Mouse (Mus musculus) neural tube, embryonic 14.5 days (tissue): Measurements from ENCODE around the gene Gm38394. TPM values are rescaled to one million over a fixed set of nuclear protein-coding genes. Genes with fewer than 3 reads are reported as not detected.

Experiments used
- ATAC-seq: fragments of 200-750 bp; cut with Nextera tagmentation; 2 replicates; pipeline ENCODE4 v1.8.0; 2017; ENCODE audit warnings: low read depth, mild to moderate bottlenecking, moderate TSS enrichment, moderate library complexity
- H3K27ac ChIP-seq: fragments of 300-500 bp; sonication (generic); 2 replicates; pipeline ENCODE4 v1.5.1; 2014; ENCODE audit warnings: low read depth, mild to moderate bottlenecking, control low read depth, low read length, moderate library complexity, mixed read lengths
- H3K27me3 ChIP-seq: fragments of 300-500 bp; sonication (generic); 2 replicates; pipeline ENCODE4 v1.6.1; 2014; ENCODE audit warnings: low read length; ENCODE audit not compliant: control insufficient read depth, insufficient read depth
- H3K36me3 ChIP-seq: fragments of 300-500 bp; sonication (generic); 2 replicates; pipeline ENCODE4 v1.6.1; 2014; ENCODE audit warnings: low read length, mixed read lengths; ENCODE audit not compliant: control insufficient read depth, insufficient read depth
- H3K4me1 ChIP-seq: fragments of 300-500 bp; sonication (generic); 2 replicates; pipeline ENCODE4 v1.6.1; 2014; ENCODE audit warnings: low read length; ENCODE audit not compliant: control insufficient read depth, insufficient read depth
- H3K4me2 ChIP-seq: fragments of 300-500 bp; sonication (generic); 2 replicates; pipeline ENCODE4 v1.6.1; 2014; ENCODE audit warnings: mild to moderate bottlenecking, low read depth, low read length, control low read depth
- H3K4me3 ChIP-seq: fragments of 300-500 bp; sonication (generic); 2 replicates; pipeline ENCODE4 v1.5.1; 2014; ENCODE audit warnings: low read depth, low read length, control low read depth, mixed read lengths
- H3K9ac ChIP-seq: fragments of 300-500 bp; sonication (generic); replicated peaks from 2 replicates; pipeline ENCODE4 v1.6.1; 2014; ENCODE audit warnings: low read depth, mild to moderate bottlenecking, control low read depth, low read length, mixed read lengths
- H3K9me3 ChIP-seq: fragments of 300-500 bp; sonication (generic); 2 replicates; pipeline ENCODE4 v1.6.1; 2016; ENCODE audit warnings: low read length; ENCODE audit not compliant: control insufficient read depth
- WGBS: fragments of 180-500 bp; shearing (Covaris S2); extraction: QIAGEN DNeasy Blood & Tissue Kit; methylation state at CpG from one replicate; pipeline ENCODE4 v1.1.7; 2014; 5-methylcytosine and 5-hydroxymethylcytosine counted together
- polyA plus RNA-seq: library from polyadenylated mRNA; unstranded; fragments of >200 nt; fragmentation: Nextera tagmentation; extraction: Ambion mirVana; gene quantifications from 2 replicates; pipeline ENCODE4 v1.2.1, GENCODE M21; 2014

Gene Gm38394
- polyA plus RNA-seq, 1 experiment from 2014 or later, result 5.9 TPM

DNA sequence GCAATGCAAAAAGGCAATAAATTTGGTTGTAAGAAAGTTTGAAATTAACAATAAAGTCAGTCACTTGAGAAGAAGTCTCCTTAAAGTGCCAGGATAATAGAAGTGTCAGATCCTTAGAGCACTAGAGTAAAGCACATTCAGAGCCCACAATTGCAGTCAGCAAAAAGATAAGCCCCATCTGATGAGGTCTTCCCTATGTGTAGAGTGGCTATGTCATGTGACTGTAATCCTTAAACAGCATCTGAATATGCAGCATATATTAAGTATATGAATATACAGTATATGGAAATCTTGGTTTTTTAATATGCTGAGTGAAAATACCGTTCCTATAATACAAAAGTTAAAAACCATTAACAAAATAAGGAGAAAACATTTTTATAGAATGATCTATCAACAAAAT, 8.1 kb downstream of the Gm38394 start:
- Histone ChIP-seq H3K4me2 (no peak overlapping the region), H3K27me3 (no peaks in the 10 kb centered on the region), H3K4me3 (no peak overlapping the region), H3K9me3 (no peaks in the 10 kb centered on the region), H3K4me1 (peaks cover 16% of the 10 kb centered on the region), H3K9ac (no peak overlapping the region), H3K36me3 (peaks cover 3% of the 10 kb centered on the region; the same call in 1 of the 2 replicates), H3K27ac (no peak overlapping the region)
- 96% methylated on average over 1 of the region's 1 CpGs for WGBS
- ATAC-seq, result no peak

DNA sequence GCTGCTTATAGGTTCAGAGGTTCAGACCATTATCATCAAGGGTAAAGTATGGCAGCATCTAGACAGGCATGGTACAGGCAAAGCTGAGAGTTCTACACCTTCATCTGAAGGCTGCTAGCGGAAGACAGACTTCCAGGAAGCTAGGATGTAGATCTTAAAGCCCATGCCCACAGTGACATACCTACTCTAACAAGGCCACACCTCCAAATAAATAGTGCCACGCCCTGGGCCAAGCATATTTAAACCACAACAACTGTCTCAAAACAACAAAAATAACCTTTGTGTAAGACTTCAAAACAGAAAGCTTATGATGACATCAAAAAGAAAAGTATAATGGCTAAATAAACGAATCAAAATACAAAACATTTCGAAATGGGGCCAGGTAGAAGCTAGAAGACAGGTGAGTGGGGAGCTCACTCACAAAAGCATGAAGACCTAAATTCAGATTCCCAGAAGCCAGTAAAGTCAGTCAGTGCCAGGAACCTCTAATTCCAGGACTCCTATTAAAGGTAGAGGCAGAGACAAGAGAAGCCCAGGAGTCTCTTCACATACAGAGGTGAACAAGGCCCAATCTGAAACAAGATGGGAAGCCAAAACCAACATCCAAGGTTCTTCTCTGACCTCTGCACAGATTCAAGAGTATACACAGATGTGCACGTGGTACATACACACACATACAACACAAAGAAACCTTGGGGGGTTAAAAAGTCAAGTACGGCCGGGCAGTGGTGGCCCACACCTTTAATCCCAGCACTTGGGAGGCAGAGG, 10.6 kb downstream of the Gm38394 start:
- H3K9me3 ChIP-seq, result no peaks in the 10 kb centered on the region
- H3K27me3 ChIP-seq, result no peaks in the 10 kb centered on the region
- H3K4me1 ChIP-seq, result peaks cover 2% of the 10 kb centered on the region; the same call in 1 of the 2 replicates
- no peak for ATAC-seq
- H3K4me3 ChIP-seq, result no peak overlapping the region
- H3K9ac ChIP-seq, result no peak overlapping the region
- H3K4me2 ChIP-seq, result no peak overlapping the region
- WGBS, result 97% methylated on average over 7 of the region's 7 CpGs
- peaks cover 9% of the 10 kb centered on the region for H3K36me3 ChIP-seq
- H3K27ac ChIP-seq, result no peak overlapping the region

DNA sequence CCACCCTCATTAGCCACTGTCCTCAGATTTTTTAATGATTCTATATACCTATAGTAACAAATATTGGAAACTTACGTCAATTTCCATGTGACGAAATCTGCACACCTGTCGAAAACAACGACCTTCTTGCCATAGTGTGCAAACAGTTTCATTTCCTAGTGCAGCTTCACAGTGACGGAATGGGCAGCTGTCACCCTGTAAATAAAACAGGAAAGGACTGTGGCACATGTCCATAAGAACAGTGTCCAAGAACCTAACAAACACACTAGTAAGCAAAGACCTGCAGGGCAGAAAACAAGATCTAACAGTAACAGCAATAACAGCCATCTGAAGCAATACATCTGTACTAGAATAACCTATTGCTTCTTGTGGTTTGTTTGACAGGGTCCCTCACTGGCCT, 15.5 kb downstream of the Gm38394 start:
- no peak overlapping the region for H3K9ac ChIP-seq

DNA sequence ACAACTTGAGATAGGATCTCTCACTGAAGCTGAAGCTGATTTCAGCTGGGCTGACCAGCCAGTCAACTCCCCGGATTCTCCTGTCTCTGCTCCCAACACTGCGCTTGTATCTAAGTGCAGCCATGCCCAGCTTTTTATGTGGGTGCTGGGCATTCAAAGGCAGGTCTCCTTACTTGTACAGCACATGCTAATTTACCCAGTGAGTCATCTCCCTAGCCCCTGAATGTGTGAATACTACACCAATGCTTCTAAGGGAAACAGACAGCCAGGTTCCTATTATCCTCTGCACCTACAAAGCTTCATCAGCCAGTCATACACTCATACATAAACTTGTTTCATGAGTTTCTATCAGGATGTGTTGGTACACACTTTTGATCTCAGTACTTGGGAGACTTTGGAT, 20.0 kb downstream of the Gm38394 start:
- Histone ChIP-seq H3K4me3 (no peak overlapping the region), H3K9me3 (no peaks in the 10 kb centered on the region), H3K27me3 (no peaks in the 10 kb centered on the region), H3K36me3 (peaks cover 81% of the 10 kb centered on the region), H3K4me2 (no peak overlapping the region), H3K9ac (no peak overlapping the region), H3K27ac (no peak overlapping the region), H3K4me1 (no peaks in the 10 kb centered on the region)
- ATAC-seq, result no peak
- 90% methylated on average over 2 of the region's 2 CpGs for WGBS

More for the DNA sequence above, 15.5 kb downstream of the Gm38394 start:
- H3K4me1 ChIP-seq, result no peaks in the 10 kb centered on the region
- WGBS, result 95% methylated on average over 5 of the region's 5 CpGs
- no peak for ATAC-seq
- peaks cover 44% of the 10 kb centered on the region for H3K36me3 ChIP-seq
- no peaks in the 10 kb centered on the region for H3K27me3 ChIP-seq
- H3K4me2 ChIP-seq, result no peak overlapping the region
- H3K9me3 ChIP-seq, result no peaks in the 10 kb centered on the region
- no peak overlapping the region for H3K27ac ChIP-seq
- no peak overlapping the region for H3K4me3 ChIP-seq

DNA sequence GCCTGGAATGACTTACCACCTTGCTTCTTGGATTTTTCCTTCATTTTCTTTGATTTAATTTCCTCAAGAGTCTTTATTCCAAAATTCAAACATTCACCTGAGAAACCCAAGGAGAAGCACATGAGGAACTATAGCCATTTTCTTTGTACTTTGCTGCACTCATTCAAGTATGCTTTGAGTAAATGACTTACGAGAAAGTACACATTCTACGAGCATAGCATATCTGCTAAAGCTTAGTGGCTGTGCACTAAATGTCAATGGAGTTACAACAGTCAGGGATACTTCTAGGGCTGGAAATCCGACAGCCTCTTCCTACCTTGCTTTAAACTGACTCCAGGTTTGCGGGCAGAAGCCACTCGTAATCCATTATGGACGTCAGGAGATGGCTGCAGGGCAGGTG, 22.6 kb downstream of the Gm38394 start:
- Histone ChIP-seq H3K4me2 (no peak overlapping the region), H3K27ac (no peak overlapping the region), H3K9ac (no peak overlapping the region), H3K36me3 (peaks cover 76% of the 10 kb centered on the region), H3K27me3 (no peaks in the 10 kb centered on the region), H3K9me3 (no peaks in the 10 kb centered on the region), H3K4me1 (no peaks in the 10 kb centered on the region), H3K4me3 (no peak overlapping the region)
- ATAC-seq, result no peak
- WGBS, result 94% methylated on average over 6 of the region's 6 CpGs

DNA sequence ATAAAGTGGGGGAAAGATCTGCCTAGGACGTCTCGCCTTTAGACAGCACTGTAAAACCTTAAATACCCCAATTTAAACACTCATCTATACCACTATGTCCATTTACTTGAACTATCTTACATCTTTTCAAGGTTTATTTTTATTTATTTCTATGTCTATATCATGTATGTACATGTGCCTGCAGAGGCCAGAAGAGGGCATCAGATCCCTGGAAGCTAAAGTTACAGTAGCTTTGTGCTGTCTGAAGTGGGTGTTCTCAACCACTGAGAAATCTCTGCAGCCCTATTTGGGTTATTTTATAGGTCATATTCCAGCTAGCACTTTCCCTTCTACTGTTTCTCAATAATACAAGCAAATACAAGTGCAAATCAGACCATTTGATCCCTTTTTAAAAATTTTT, 28.9 kb downstream of the Gm38394 start:
- Histone ChIP-seq H3K4me2 (no peak overlapping the region), H3K4me1 (no peaks in the 10 kb centered on the region), H3K36me3 (peaks cover 55% of the 10 kb centered on the region), H3K27ac (no peak overlapping the region), H3K9me3 (no peaks in the 10 kb centered on the region), H3K4me3 (no peak overlapping the region), H3K27me3 (no peaks in the 10 kb centered on the region), H3K9ac (no peak overlapping the region)
- 95% methylated on average over 2 of the region's 2 CpGs for WGBS
- no peak for ATAC-seq

DNA sequence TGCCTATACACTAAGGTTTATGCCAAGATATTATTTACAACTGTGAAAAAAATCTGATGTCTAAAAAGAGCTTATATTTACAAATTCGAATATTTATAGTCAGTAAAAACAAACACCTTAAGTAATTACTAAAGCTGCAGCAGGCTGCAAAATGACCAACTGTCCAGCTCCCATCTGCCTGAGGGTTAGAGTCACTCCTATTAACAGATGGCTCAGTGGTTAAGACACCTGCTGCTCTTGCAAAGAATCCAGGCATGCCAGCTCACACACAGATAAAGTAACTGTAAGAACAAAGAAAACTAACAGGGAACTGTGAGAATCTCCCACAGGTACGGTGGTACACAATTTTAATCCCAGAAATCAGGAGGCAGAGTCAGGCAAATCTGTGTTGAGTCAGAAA, 36.1 kb downstream of the Gm38394 start:
- WGBS, result 78% methylated on average over 2 of the region's 2 CpGs
- Histone ChIP-seq H3K9ac (no peak overlapping the region), H3K27me3 (no peaks in the 10 kb centered on the region), H3K4me1 (no peaks in the 10 kb centered on the region), H3K27ac (no peak overlapping the region), H3K4me3 (no peak overlapping the region), H3K9me3 (no peaks in the 10 kb centered on the region), H3K36me3 (peaks cover 57% of the 10 kb centered on the region), H3K4me2 (no peak overlapping the region)
- ATAC-seq, result no peak

DNA sequence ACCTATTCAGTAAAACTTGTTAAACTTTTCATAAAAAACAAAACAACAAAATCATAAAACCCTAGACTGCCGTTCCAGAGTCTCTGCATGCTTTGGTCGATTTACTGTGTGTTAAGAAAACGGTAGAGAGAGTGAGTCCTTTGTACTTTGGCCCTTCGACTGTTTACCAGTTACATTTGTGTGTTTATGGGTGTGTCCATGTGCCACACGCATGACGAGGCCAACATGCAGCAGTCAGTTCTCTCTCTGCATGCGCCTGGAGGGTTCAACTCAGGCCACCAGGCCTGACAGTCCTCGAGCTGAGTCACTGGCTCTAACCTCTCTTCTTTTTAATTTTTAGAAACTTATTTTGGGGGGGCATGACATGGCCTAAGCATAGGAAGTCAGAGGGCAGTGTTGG, 42.8 kb downstream of the Gm38394 start:
- no peak overlapping the region for H3K27ac ChIP-seq
- ATAC-seq, result no peak
- no peak overlapping the region for H3K9ac ChIP-seq
- H3K4me1 ChIP-seq, result no peaks in the 10 kb centered on the region
- H3K36me3 ChIP-seq, result peaks cover 26% of the 10 kb centered on the region
- no peaks in the 10 kb centered on the region for H3K27me3 ChIP-seq
- H3K4me2 ChIP-seq, result no peak overlapping the region
- H3K4me3 ChIP-seq, result no peak overlapping the region
- no peaks in the 10 kb centered on the region for H3K9me3 ChIP-seq
- 86% methylated on average over 8 of the region's 8 CpGs for WGBS

DNA sequence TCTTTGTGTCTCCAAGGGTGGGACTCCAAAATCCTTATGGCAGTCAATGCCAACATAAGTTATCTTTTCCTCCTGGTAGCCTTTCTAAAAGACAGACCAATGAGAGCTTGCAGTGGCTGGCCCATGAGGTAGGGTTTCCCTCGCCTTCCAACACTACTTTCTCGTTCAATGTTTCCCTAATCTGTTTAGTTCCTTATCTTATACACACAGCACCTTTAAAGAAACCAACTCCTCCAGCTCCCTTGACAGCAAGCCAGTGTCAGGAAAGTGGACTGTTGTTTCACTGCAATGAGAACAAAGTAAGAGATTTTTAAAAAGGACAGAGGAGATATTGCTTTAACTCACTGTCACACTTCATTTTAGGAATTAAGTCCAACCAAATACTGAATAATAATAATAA, 43.2 kb downstream of the Gm38394 start:
- no peak for ATAC-seq
- Histone ChIP-seq H3K27me3 (no peaks in the 10 kb centered on the region), H3K4me2 (no peak overlapping the region), H3K36me3 (peaks cover 22% of the 10 kb centered on the region), H3K4me3 (no peak overlapping the region), H3K4me1 (no peaks in the 10 kb centered on the region), H3K27ac (no peak overlapping the region), H3K9ac (no peak overlapping the region), H3K9me3 (no peaks in the 10 kb centered on the region)
- 80% methylated on average over 2 of the region's 2 CpGs for WGBS
